Mouse (Mus musculus): ENCODE results near the gene Gtpbp8. TPM values are rescaled to one million over a fixed set of nuclear protein-coding genes. Genes with fewer than 3 reads are reported as not detected.
A peak's percentile ranks its signal among the peaks of the same experiment; 100 is the strongest.

Gene Gtpbp8
- polyA plus RNA-seq, 1 experiment from 2014 or later = 29.0 TPM

DNA sequence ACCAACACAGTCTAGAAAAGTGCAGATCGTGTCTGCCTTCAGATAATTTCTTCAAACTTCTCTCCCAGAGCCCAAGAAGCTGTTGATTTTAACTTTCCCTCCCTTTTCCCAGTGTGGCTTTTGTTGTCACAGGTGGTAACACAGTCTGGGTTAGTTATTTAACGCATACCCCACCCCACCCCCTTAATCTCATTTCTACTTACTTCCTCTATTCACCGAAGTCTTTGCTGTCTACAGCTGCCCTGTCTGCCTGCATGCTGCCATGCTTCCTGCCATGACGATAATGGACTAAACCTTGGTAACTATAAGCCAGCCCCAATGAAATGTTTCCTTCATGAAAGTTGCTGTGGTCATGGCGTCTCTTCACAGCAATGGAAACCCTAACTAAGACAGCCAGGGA, 43.9 kb downstream of the Gtpbp8 start:
- Histone ChIP-seq H3K27ac (peak overlapping the region; percentile 59), H3K9ac (replicated peaks) (no peak overlapping the region), H3K9me3 (no peaks in the 10 kb centered on the region), H3K4me2 (no peak overlapping the region), H3K4me1 (replicated peaks) (peaks cover 32% of the 10 kb centered on the region), H3K36me3 (no peaks in the 10 kb centered on the region), H3K27me3 (no peaks in the 10 kb centered on the region), H3K4me3 (replicated peaks) (no peak overlapping the region)
- ATAC-seq (ENCODE audit: insufficient number of reproducible peaks, insufficient read depth, low FRiP score, low TSS enrichment, low read depth) = no peak
- 72% methylated on average over 5 of the region's 5 CpGs for WGBS

DNA sequence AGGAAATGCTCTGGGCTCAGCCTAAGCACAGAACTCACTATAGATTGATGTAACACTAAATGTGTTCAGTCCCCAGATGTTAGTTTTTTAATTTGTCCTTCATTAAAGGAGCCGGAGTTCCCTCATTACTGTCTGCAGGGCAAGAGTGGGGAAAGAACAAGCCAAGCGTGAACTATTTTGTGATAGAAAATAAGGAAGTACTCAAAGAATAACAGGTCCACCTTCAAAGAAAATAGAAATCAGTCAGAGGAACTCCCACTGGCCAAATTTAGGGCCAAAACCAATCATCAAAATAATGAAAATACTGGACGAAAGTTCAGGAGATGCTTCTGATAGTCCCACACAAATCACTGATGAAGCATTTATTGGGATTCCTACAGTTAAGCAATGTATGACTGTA, 45.0 kb downstream of the Gtpbp8 start:
- Histone ChIP-seq H3K27ac (no peak overlapping the region), H3K4me2 (no peak overlapping the region), H3K4me1 (replicated peaks) (peaks cover 41% of the 10 kb centered on the region), H3K36me3 (no peaks in the 10 kb centered on the region), H3K9me3 (no peaks in the 10 kb centered on the region), H3K9ac (replicated peaks) (no peak overlapping the region), H3K4me3 (replicated peaks) (no peak overlapping the region), H3K27me3 (no peaks in the 10 kb centered on the region)
- WGBS = 88% methylated on average over 3 of the region's 3 CpGs
- ATAC-seq (ENCODE audit: insufficient number of reproducible peaks, insufficient read depth, low FRiP score, low TSS enrichment, low read depth) = no peak

DNA sequence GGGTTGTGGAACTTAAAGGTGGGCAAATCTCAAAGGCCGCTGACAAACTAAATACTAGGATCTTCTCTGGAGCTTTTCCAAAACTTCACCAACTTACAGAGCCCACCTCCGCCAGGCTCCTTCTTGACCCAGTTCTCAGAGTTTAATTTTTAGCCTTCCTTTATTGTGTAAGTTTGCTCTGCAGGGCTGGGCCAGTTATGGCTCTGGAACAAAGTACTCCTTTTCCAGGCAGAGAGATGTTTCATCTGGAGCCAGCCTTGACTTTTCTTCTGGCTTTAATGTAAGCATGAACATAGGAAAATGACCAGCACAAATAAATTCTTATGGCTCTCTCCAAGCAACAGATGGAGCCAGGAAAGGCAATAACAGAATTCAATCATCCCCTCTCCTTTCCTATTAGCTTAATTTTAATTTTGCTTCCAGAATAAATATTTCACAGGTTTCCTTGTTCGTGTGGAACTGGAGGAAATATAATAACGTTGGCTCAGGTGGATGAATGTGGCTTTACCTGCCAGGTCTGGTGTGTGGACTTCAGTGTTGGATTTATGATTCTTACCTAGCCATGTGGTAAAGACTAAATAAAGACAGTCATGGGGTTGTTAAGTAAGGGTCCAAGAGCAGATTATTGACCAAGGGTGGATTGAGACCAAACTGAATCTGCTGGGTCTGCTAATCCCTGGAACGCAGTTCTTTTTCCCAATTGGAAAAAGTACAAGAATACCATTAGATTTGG, 48.5 kb downstream of the Gtpbp8 start:
- Histone ChIP-seq H3K4me1 (replicated peaks) (peaks cover 35% of the 10 kb centered on the region), H3K9me3 (no peaks in the 10 kb centered on the region), H3K27me3 (no peaks in the 10 kb centered on the region), H3K4me3 (replicated peaks) (no peak overlapping the region), H3K27ac (peak overlapping the region; percentile 54), H3K9ac (replicated peaks) (no peak overlapping the region), H3K36me3 (no peaks in the 10 kb centered on the region), H3K4me2 (no peak overlapping the region)
- no peak for ATAC-seq (ENCODE audit: insufficient number of reproducible peaks, insufficient read depth, low FRiP score, low TSS enrichment, low read depth)
- 82% methylated on average over 5 of the region's 5 CpGs for WGBS

DNA sequence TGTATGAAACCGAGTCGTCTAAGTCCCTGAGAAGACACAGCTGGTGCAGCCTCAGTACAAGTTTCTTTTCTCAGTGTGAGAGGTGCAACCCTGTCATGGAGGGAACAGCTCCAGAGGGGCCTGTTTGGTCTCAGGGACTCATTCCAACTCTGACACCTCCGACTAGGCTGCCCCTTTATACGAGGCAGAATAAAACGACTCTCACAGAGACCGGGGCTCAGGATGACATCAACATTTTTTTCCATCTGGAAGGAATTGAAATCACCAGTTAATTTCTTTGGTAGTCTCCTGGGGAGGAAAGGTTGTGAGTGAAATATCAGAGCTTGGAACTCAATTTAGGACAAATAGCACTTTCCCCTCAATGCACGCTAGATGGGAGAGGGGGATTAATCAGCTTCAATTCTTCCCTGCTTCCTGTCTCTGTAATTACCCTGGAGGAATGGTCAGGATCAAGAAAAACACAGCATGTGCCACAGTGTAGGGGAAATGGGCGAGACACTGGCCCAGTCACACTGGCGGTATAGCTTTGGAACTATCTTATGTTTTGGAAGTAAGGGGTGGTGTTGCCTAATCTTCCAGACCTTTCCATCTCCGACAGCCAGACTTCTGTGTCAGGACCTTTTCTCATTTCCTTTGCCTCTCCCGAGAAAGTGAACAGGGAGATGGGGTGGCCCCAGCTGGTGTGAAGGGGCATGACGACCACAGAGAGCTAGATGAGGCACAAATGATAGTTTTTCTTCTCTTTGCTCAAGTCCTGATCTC, 50.1 kb downstream of the Gtpbp8 start:
- Histone ChIP-seq H3K27ac (peak overlapping the region; percentile 92), H3K4me1 (replicated peaks) (peaks cover 40% of the 10 kb centered on the region), H3K4me2 (peak overlapping the region; percentile 20; the same call in 1 of the 2 replicates), H3K9ac (replicated peaks) (no peak overlapping the region), H3K36me3 (no peaks in the 10 kb centered on the region), H3K9me3 (no peaks in the 10 kb centered on the region), H3K27me3 (no peaks in the 10 kb centered on the region), H3K4me3 (replicated peaks) (no peak overlapping the region)
- 17% methylated on average over 12 of the region's 12 CpGs for WGBS
- peak; percentile 97 for ATAC-seq (ENCODE audit: insufficient number of reproducible peaks, insufficient read depth, low FRiP score, low TSS enrichment, low read depth)

DNA sequence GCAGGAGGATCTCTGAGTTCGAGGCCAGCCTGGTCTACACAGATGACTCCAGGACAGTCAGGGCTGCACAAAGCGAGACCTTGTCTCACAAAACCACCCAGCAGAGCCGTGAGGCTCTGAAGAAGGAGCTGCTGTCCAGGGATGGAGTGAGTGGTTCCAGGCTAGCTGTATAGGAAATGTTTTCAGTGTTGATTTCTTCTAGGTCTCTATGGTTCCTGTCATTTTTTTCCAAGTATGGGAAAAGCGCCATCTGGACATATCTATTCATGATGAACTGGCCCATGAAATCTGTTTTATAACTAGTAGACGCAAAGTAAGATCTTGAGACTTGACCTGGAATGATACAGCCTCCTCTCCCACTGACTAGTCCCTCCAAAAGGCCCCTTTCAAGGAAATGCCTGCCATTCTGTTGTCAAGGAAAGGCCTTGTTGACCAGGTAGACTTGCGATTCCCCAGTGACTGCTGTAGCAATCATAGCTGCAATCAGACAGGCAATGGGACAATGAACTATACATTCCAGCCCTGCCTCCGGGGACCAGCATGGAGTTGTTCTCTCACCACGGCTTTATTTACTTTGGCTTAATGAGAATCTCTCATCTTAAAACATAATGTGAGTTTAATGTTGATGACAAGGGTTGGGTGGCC, 50.8 kb downstream of the Gtpbp8 start:
- no peak overlapping the region; the same call in 1 of the 2 replicates for H3K4me2 ChIP-seq
- WGBS = 68% methylated on average over 8 of the region's 8 CpGs

DNA sequence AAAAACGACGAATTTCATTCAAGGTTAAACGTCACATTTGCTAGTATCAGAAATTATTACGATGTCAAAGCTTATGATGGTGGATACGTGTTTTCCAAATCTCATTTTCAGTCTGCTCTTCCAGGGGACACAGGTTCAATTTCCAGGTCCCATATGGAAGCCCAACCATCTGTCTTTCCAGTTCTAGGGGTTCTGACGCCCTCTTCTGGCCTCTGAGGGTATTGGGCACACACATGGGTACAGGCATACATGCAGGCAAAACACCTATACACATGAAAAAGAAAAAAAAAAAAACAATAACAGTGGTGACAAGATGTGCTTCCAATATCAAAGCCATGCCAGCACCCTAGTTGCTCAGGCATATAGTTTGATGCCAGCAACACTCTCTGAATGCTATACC, 52.5 kb downstream of the Gtpbp8 start:
- H3K4me2 ChIP-seq = no peak overlapping the region
- peaks cover 52% of the 10 kb centered on the region for H3K4me1 ChIP-seq (replicated peaks)
- H3K9ac ChIP-seq (replicated peaks) = no peak overlapping the region
- H3K4me3 ChIP-seq (replicated peaks) = no peak overlapping the region
- no peaks in the 10 kb centered on the region for H3K9me3 ChIP-seq
- 72% methylated on average over 6 of the region's 6 CpGs for WGBS
- ATAC-seq (ENCODE audit: insufficient number of reproducible peaks, insufficient read depth, low FRiP score, low TSS enrichment, low read depth) = no peak
- no peak overlapping the region for H3K27ac ChIP-seq
- no peaks in the 10 kb centered on the region for H3K27me3 ChIP-seq
- no peaks in the 10 kb centered on the region for H3K36me3 ChIP-seq

More for the DNA sequence above, 50.8 kb downstream of the Gtpbp8 start:
- Histone ChIP-seq H3K27ac (peak overlapping the region; percentile 92), H3K4me1 (replicated peaks) (peaks cover 41% of the 10 kb centered on the region), H3K9ac (replicated peaks) (no peak overlapping the region), H3K4me3 (replicated peaks) (no peak overlapping the region), H3K9me3 (no peaks in the 10 kb centered on the region), H3K36me3 (no peaks in the 10 kb centered on the region), H3K27me3 (no peaks in the 10 kb centered on the region)
- ATAC-seq (ENCODE audit: insufficient number of reproducible peaks, insufficient read depth, low FRiP score, low TSS enrichment, low read depth) = no peak; the same call in 1 of the 2 replicates

DNA sequence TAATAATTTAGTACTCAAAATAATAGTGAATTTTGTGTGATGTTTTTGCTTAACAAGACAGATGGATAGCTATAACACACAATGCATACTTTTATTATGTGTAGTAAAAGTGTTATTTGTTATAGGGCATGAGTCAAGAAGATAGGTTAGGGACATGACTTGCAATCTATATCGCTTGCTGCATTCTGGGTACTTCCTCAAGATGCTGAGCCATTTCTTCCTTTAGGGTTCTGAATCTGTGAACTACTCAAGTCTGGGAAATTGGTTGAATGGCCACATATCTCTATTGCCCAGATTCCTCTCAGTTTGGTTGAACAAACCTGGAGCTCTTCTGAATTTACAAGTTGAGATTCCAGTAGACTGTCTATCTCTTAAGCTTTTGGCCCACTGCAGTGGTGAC, 53.6 kb downstream of the Gtpbp8 start:
- H3K4me1 ChIP-seq (replicated peaks) = peaks cover 60% of the 10 kb centered on the region
- no peak for ATAC-seq (ENCODE audit: insufficient number of reproducible peaks, insufficient read depth, low FRiP score, low TSS enrichment, low read depth)

DNA sequence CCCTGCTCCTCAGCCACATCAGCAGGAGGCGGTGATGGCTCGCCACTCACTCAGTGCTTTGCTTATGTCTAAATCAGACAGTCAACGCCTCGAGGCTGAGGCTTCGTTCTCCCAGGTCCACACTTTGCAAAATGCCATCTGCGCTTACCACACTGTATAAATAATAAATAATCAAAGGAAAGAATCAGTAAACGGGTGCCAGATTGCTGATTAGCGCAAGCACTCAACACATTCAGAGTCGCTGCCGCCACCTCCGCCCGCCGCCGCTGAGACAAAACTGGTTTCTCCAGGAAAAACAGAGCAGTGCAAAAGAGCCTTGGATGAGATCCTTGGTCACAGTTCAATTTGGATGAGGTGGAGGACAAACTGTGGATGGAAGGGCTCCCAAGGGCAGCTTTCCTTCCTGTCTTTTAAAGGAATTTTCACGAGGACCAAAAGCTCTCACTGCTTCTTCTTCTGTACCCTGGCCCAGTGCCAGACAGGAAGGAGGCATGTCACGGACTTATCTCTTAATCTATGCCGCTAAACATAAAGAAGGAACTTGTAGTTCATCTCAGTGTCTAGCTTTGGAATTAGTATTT, 54.5 kb downstream of the Gtpbp8 start:
- Histone ChIP-seq H3K4me3 (replicated peaks) (no peak overlapping the region), H3K4me1 (replicated peaks) (peaks cover 60% of the 10 kb centered on the region), H3K9me3 (no peaks in the 10 kb centered on the region), H3K27ac (0 out of 2 replicates have a peak overlapping the region, but pooled peaks have one; percentile 35), H3K36me3 (no peaks in the 10 kb centered on the region), H3K9ac (replicated peaks) (no peak overlapping the region), H3K4me2 (no peak overlapping the region), H3K27me3 (no peaks in the 10 kb centered on the region)
- ATAC-seq (ENCODE audit: insufficient number of reproducible peaks, insufficient read depth, low FRiP score, low TSS enrichment, low read depth) = no peak
- 65% methylated on average over 17 of the region's 17 CpGs for WGBS

More for the DNA sequence above, 53.6 kb downstream of the Gtpbp8 start:
- H3K9me3 ChIP-seq = no peaks in the 10 kb centered on the region
- 94% methylated on average over 1 of the region's 1 CpGs for WGBS
- H3K9ac ChIP-seq (replicated peaks) = no peak overlapping the region
- no peaks in the 10 kb centered on the region for H3K27me3 ChIP-seq
- H3K4me3 ChIP-seq (replicated peaks) = no peak overlapping the region
- no peak overlapping the region for H3K27ac ChIP-seq
- no peaks in the 10 kb centered on the region for H3K36me3 ChIP-seq
- no peak overlapping the region for H3K4me2 ChIP-seq

DNA sequence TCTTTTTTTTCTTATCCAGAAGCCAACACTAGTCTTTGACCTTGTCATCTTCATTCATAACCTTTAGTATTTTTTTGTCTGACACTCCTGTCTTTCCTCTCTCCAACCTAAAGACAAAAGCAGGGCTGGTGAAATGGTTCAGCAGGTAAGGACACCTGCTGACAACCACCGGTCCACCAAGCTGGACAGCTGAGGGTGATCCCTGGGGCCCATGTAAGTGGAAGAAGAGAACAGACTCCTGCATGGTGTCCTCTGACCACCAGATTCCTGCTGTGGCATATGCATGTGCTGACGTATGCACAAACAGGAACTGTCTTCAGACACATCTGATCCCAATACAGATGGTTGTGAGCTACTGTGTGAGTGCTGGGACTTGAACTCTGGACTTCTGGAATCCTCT, 55.1 kb downstream of the Gtpbp8 start:
- Histone ChIP-seq H3K4me1 (replicated peaks) (peaks cover 60% of the 10 kb centered on the region), H3K4me3 (replicated peaks) (no peak overlapping the region), H3K9me3 (no peaks in the 10 kb centered on the region), H3K4me2 (no peak overlapping the region), H3K9ac (replicated peaks) (no peak overlapping the region), H3K36me3 (no peaks in the 10 kb centered on the region), H3K27me3 (no peaks in the 10 kb centered on the region), H3K27ac (no peak overlapping the region)
- no peak for ATAC-seq (ENCODE audit: insufficient number of reproducible peaks, insufficient read depth, low FRiP score, low TSS enrichment, low read depth)
- 67% methylated on average over 2 of the region's 2 CpGs for WGBS

DNA sequence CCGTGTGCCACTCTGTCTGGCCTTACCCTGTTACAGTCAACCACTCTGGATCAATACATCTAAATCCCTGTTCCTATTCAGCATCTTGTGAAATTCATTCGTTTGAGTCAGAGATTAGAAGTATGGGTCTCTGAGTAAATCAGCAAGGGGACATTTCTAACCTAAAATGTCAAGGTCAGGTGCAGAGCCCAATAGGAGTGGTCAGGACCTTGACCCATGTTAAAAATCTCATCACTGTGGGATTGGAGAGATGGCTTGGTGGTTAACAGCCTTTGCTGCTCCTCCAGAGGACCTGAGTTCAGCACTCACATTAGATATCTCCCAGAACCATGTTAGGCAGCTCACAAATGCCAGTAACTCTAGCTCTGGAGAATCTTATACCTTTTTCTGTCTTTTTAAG, 55.7 kb downstream of the Gtpbp8 start:
- H3K27me3 ChIP-seq = no peaks in the 10 kb centered on the region
- H3K4me2 ChIP-seq = no peak overlapping the region
- no peak overlapping the region for H3K27ac ChIP-seq
- H3K36me3 ChIP-seq = no peaks in the 10 kb centered on the region
- peaks cover 57% of the 10 kb centered on the region for H3K4me1 ChIP-seq (replicated peaks)
- no peak for ATAC-seq (ENCODE audit: insufficient number of reproducible peaks, insufficient read depth, low FRiP score, low TSS enrichment, low read depth)
- WGBS = 81% methylated on average over 2 of the region's 2 CpGs
- no peaks in the 10 kb centered on the region for H3K9me3 ChIP-seq
- no peak overlapping the region for H3K9ac ChIP-seq (replicated peaks)
- no peak overlapping the region for H3K4me3 ChIP-seq (replicated peaks)

DNA sequence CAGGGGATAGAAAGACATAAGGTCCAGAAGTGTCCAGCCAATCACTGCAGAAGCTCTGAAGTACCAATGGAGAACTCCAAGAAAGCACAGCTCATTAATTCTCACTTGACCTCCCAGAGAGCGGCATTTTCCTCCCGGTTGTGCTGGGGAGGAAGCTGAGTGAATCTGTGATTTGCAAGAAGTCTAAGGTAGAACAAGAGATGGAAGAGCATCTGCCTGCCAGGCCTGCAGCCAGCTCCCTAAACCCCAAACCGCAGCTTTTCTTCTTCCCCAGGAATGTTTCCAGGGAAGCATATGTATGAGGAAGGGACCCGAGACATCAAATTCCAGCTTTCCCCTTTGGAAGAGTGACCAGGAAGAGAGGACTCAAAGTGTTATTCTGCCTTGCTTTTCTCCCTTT, 57.7 kb downstream of the Gtpbp8 start:
- no peak for ATAC-seq (ENCODE audit: insufficient number of reproducible peaks, insufficient read depth, low FRiP score, low TSS enrichment, low read depth)
- 3% methylated on average over 4 of the region's 4 CpGs for WGBS

More for the DNA sequence above, 57.7 kb downstream of the Gtpbp8 start:
- H3K27me3 ChIP-seq = no peaks in the 10 kb centered on the region
- H3K9ac ChIP-seq (replicated peaks) = no peak overlapping the region
- H3K4me1 ChIP-seq (replicated peaks) = peaks cover 66% of the 10 kb centered on the region
- H3K27ac ChIP-seq = peak overlapping the region; percentile 95
- no peak overlapping the region for H3K4me3 ChIP-seq (replicated peaks)
- H3K36me3 ChIP-seq = no peaks in the 10 kb centered on the region
- H3K9me3 ChIP-seq = no peaks in the 10 kb centered on the region
- H3K4me2 ChIP-seq = peak overlapping the region; percentile 51
